Mouse (Mus musculus) CD4-positive, CD25-positive, alpha-beta regulatory T cell, adult 4 months (primary cell): ENCODE data around the gene Rtf1. TPM values are rescaled to one million over a fixed set of nuclear protein-coding genes. Genes with fewer than 3 reads are reported as not detected.
"Not testable (repeated sequence)": the region's sequence is repeated elsewhere in the genome, so short reads cannot be mapped to it uniquely, and the experiment has no call there.

Experiments used
- ATAC-seq: one replicate; pipeline ENCODE4 v1.8.0; 2017
- polyA plus RNA-seq, 2 experiments: library from polyadenylated mRNA; unstranded; fragments of 100-300 nt; shearing (Covaris generic); gene quantifications; one replicate each; pipeline ENCODE4 v1.2.1; 2017

Rtf1 gene
- 10 to 100 TPM; 26.8 to 45.0 TPM for polyA plus RNA-seq

- ATAC-seq, result peak; percentile 91
Observed at GRCm38 (mm10) chr2:119674525-119675214, at the start of gene Rtf1. Gene Rtf1, plus strand, starts transcription at chr2:119675068.

GRCm38 (mm10) chr2:119636781-119637180, 38.1 kb upstream of the Rtf1 start:
- no peak for ATAC-seq

- ATAC-seq, result peak; percentile 86
Observed at GRCm38 (mm10) chr2:119641214-119641912, 33.5 kb upstream of the Rtf1 start.

GRCm38 (mm10) chr2:119644254-119644653, 30.6 kb upstream of the Rtf1 start:
- ATAC-seq, result no peak

GRCm38 (mm10) chr2:119662220-119663182, 12.4 kb upstream of the Rtf1 start, which contains the start of gene Ndufaf1:
Gene Ndufaf1, minus strand, starts transcription at chr2:119662827.
- ATAC-seq, result peak; percentile 89

GRCm38 (mm10) chr2:119665744-119666143, 9.1 kb upstream of the Rtf1 start:
- not testable (repeated sequence) for ATAC-seq

- ATAC-seq, result peak; percentile 56
Observed at GRCm38 (mm10) chr2:119669010-119669409, 5.9 kb upstream of the Rtf1 start.

- ATAC-seq, result peak; percentile 48
Observed at GRCm38 (mm10) chr2:119675215-119675784, 432 bp downstream of the Rtf1 start.

GRCm38 (mm10) chr2:119675831-119676230, 963 bp downstream of the Rtf1 start:
- ATAC-seq, result peak; percentile 19

- no peak for ATAC-seq
Observed at GRCm38 (mm10) chr2:119683706-119684105, 8.8 kb downstream of the Rtf1 start.

- no peak for ATAC-seq
Observed at GRCm38 (mm10) chr2:119692003-119692701, 17.3 kb downstream of the Rtf1 start.

- no peak for ATAC-seq
Observed at GRCm38 (mm10) chr2:119694826-119695225, 20.0 kb downstream of the Rtf1 start.

- no peak for ATAC-seq
Observed at GRCm38 (mm10) chr2:119696111-119696510, 21.2 kb downstream of the Rtf1 start.

- ATAC-seq, result no peak
Observed at GRCm38 (mm10) chr2:119698472-119698871, 23.6 kb downstream of the Rtf1 start.

- no peak for ATAC-seq
Observed at GRCm38 (mm10) chr2:119699962-119700361, 25.1 kb downstream of the Rtf1 start.

GRCm38 (mm10) chr2:119703171-119703570, 28.3 kb downstream of the Rtf1 start:
- ATAC-seq, result no peak

GRCm38 (mm10) chr2:119707676-119708075, 32.8 kb downstream of the Rtf1 start:
- no peak for ATAC-seq

- ATAC-seq, result no peak
Observed at GRCm38 (mm10) chr2:119710011-119710410, 35.1 kb downstream of the Rtf1 start.

- not testable (repeated sequence) for ATAC-seq
Observed at GRCm38 (mm10) chr2:119715868-119716267, 41.0 kb downstream of the Rtf1 start.

- no peak for ATAC-seq
Observed at GRCm38 (mm10) chr2:119721070-119721469, 46.2 kb downstream of the Rtf1 start.

- ATAC-seq, result no peak
Observed at GRCm38 (mm10) chr2:119727762-119728416, 53.0 kb downstream of the Rtf1 start.
